Comparison of ENCODE assay signal across 17 mouse cellular contexts in genomic region chr10:80784871-80785270, GRCm38 (mm10). TPM values are rescaled to one million over a fixed set of nuclear protein-coding genes. Genes with fewer than 3 reads are reported as not detected.
"Had no signal": no experiment of that assay in that cellular context is flagged by ENCODE, and none has a peak within 500 bp of the region (broad histone marks: within the 10 kb centered on the region; RNA-seq: fewer than 3 reads in every experiment).

No protein-coding gene starts in this region.

- ATAC-seq: lung, postnatal 0 days; midbrain, embryonic 13.5 days had no signal

- DNase-seq: kidney, adult 8-10 months; kidney, postnatal 25 days; lung, adult 2 months; lung, postnatal 36 days; right cerebral cortex, postnatal 14 days; thymus, postnatal 4 days had no signal

- H3K27ac ChIP-seq: limb, embryonic 10.5 days; liver, embryonic 15.5 days; midbrain, embryonic 13.5 days; stomach, embryonic 15.5 days had no signal

- H3K4me3 ChIP-seq: liver, embryonic 15.5 days; midbrain, embryonic 13.5 days; stomach, embryonic 15.5 days had no signal

- H3K4me1 ChIP-seq: limb, embryonic 10.5 days; liver, embryonic 15.5 days; midbrain, embryonic 13.5 days; stomach, embryonic 15.5 days had no signal

- H3K27me3 ChIP-seq: liver, embryonic 15.5 days; midbrain, embryonic 13.5 days; stomach, embryonic 15.5 days had no signal

- H3K9me3 ChIP-seq: limb, embryonic 10.5 days; liver, embryonic 15.5 days; midbrain, embryonic 13.5 days; stomach, embryonic 15.5 days had no signal

RNA-seq across cellular contexts. Expression of gene Amh, which starts 20.2 kb away (rescaled TPM):
- total RNA-seq: megakaryocyte progenitor cell, adult 5-6 weeks had no signal
- polyA plus RNA-seq: limb, embryonic 10.5 days; liver, embryonic 11.5 days; midbrain, embryonic 13.5 days; midbrain, postnatal 0 days; neural tube, embryonic 11.5 days; stomach, embryonic 15.5 days had no signal

RNA-seq across cellular contexts. Expression of gene Jsrp1, which starts 28.4 kb away (rescaled TPM):
- total RNA-seq: megakaryocyte progenitor cell, adult 5-6 weeks; midbrain, postnatal 0 days; neutrophil, adult 5-6 weeks had no signal
- polyA plus RNA-seq: spleen, adult 2 months had no signal
